Mouse (Mus musculus) intestine, postnatal 0 days (tissue): ENCODE measurements around the gene Sh2b1. TPM values are rescaled to one million over a fixed set of nuclear protein-coding genes. Genes with fewer than 3 reads are reported as not detected.
"Not testable (repeated sequence)": the region's sequence is repeated elsewhere in the genome, so short reads cannot be mapped to it uniquely, and the experiment has no call there.

Experiments used
- ATAC-seq: fragments of 200-750 bp; cut with Nextera tagmentation; 2 replicates; pipeline ENCODE4 v1.8.0; 2017; ENCODE audit warnings: mild to moderate bottlenecking, moderate TSS enrichment, moderate library complexity
- H3K27ac ChIP-seq: fragments of 300-500 bp; sonication (generic); 2 replicates; pipeline ENCODE4 v1.5.1; 2014; ENCODE audit warnings: mild to moderate bottlenecking, low read depth, low read length, moderate library complexity
- H3K27me3 ChIP-seq: fragments of 300-500 bp; sonication (generic); replicated peaks from 2 replicates; pipeline ENCODE4 v1.6.1; 2014; ENCODE audit warnings: low read length, mixed read lengths; ENCODE audit not compliant: control insufficient read depth, insufficient read depth
- H3K36me3 ChIP-seq: fragments of 300-500 bp; sonication (generic); 2 replicates; pipeline ENCODE4 v1.6.1; 2014; ENCODE audit warnings: mild to moderate bottlenecking, moderate library complexity; ENCODE audit not compliant: control insufficient read depth, insufficient read depth
- H3K4me1 ChIP-seq: fragments of 300-500 bp; sonication (generic); replicated peaks from 2 replicates; pipeline ENCODE4 v1.6.1; 2014; ENCODE audit warnings: antibody characterized with exemption, low read length, mixed read lengths; ENCODE audit not compliant: control insufficient read depth, insufficient read depth
- H3K4me2 ChIP-seq: fragments of 300-500 bp; sonication (generic); replicated peaks from 2 replicates; pipeline ENCODE4 v1.6.1; 2014; ENCODE audit warnings: low read depth, mild to moderate bottlenecking, moderate library complexity
- H3K4me3 ChIP-seq: fragments of 300-500 bp; sonication (generic); 2 replicates; pipeline ENCODE4 v1.5.1; 2014; ENCODE audit warnings: low read depth, low read length
- H3K9ac ChIP-seq: fragments of 300-500 bp; sonication (generic); 2 replicates; pipeline ENCODE4 v1.6.1; 2014; ENCODE audit warnings: mild to moderate bottlenecking, low read depth, low read length
- H3K9me3 ChIP-seq: fragments of 300-500 bp; sonication (generic); 2 replicates; pipeline ENCODE4 v1.6.1; 2016; ENCODE audit warnings: mixed run types; ENCODE audit not compliant: control insufficient read depth
- CTCF ChIP-seq: sonication (generic); IDR thresholded peaks from 2 replicates; pipeline ENCODE4 v1.5.1; 2016; ENCODE audit warnings: low read depth, mild to moderate bottlenecking, control low read depth, antibody characterized with exemption, moderate library complexity
- WGBS: fragments of 180-500 bp; shearing (Covaris S2); extraction: QIAGEN DNeasy Blood & Tissue Kit; methylation state at CpG from one replicate; pipeline ENCODE4 v1.1.7; 2014; 5-methylcytosine and 5-hydroxymethylcytosine counted together
- polyA plus RNA-seq: library from polyadenylated mRNA; unstranded; fragments of >200 nt; fragmentation: Nextera tagmentation; extraction: Ambion mirVana; gene quantifications from 2 replicates; pipeline ENCODE4 v1.2.1, GENCODE M21; 2015

The Sh2b1 gene
- polyA plus RNA-seq, 1 experiment from 2014 or later = 23.8 TPM

- WGBS = 91% methylated on average over 12 of the region's 12 CpGs
Observed at GRCm38 (mm10) chr7:126497966-126498365, 22.7 kb upstream of the Sh2b1 start.

GRCm38 (mm10) chr7:126496475-126496874 is 21.3 kb upstream of the Sh2b1 start:
- WGBS = 85% methylated on average over 5 of the region's 5 CpGs
- H3K9me3 ChIP-seq = no peaks in the 10 kb centered on the region
- H3K4me1 ChIP-seq = no peaks in the 10 kb centered on the region
- no peak overlapping the region for H3K9ac ChIP-seq
- no peak overlapping the region for H3K27ac ChIP-seq
- H3K27me3 ChIP-seq = no peaks in the 10 kb centered on the region
- peaks cover 93% of the 10 kb centered on the region for H3K36me3 ChIP-seq
- no peak for TF ChIP-seq CTCF
- ATAC-seq = no peak
- H3K4me2 ChIP-seq = no peak overlapping the region
- no peak overlapping the region for H3K4me3 ChIP-seq

More at GRCm38 (mm10) chr7:126497966-126498365, 22.7 kb upstream of the Sh2b1 start:
- H3K4me3 ChIP-seq = no peak overlapping the region
- no peaks in the 10 kb centered on the region for H3K9me3 ChIP-seq
- no peak for ATAC-seq
- no peak for TF ChIP-seq CTCF
- H3K4me2 ChIP-seq = no peak overlapping the region
- no peaks in the 10 kb centered on the region for H3K27me3 ChIP-seq
- H3K36me3 ChIP-seq = peaks cover 79% of the 10 kb centered on the region
- H3K27ac ChIP-seq = no peak overlapping the region
- no peak overlapping the region for H3K9ac ChIP-seq
- no peaks in the 10 kb centered on the region for H3K4me1 ChIP-seq

- peak; percentile 21; the same call in 1 of the 2 replicates for ATAC-seq
- Histone ChIP-seq H3K9me3 (no peaks in the 10 kb centered on the region), H3K27me3 (no peaks in the 10 kb centered on the region), H3K4me3 (no peak overlapping the region), H3K4me2 (no peak overlapping the region), H3K36me3 (peaks cover 85% of the 10 kb centered on the region), H3K4me1 (no peaks in the 10 kb centered on the region), H3K9ac (no peak overlapping the region), H3K27ac (no peak overlapping the region)
- 69% methylated on average over 6 of the region's 6 CpGs for WGBS
- TF ChIP-seq CTCF = no peak
Observed at GRCm38 (mm10) chr7:126494120-126494519, 18.9 kb upstream of the Sh2b1 start.

GRCm38 (mm10) chr7:126491973-126492372 is 16.7 kb upstream of the Sh2b1 start:
- WGBS = 38% methylated on average over 11 of the region's 11 CpGs
- no peaks in the 10 kb centered on the region for H3K9me3 ChIP-seq
- H3K36me3 ChIP-seq = peaks cover 64% of the 10 kb centered on the region
- no peak overlapping the region for H3K4me3 ChIP-seq
- no peaks in the 10 kb centered on the region for H3K27me3 ChIP-seq
- no peak for TF ChIP-seq CTCF
- H3K4me1 ChIP-seq = no peaks in the 10 kb centered on the region
- H3K27ac ChIP-seq = no peak overlapping the region
- H3K9ac ChIP-seq = no peak overlapping the region
- no peak overlapping the region for H3K4me2 ChIP-seq
- no peak for ATAC-seq

GRCm38 (mm10) chr7:126491005-126491404 is 15.8 kb upstream of the Sh2b1 start:
- H3K27ac ChIP-seq = no peak overlapping the region
- WGBS = 76% methylated on average over 1 of the region's 1 CpGs
- no peak overlapping the region for H3K4me3 ChIP-seq
- no peaks in the 10 kb centered on the region for H3K4me1 ChIP-seq
- no peak for ATAC-seq
- H3K27me3 ChIP-seq = no peaks in the 10 kb centered on the region
- no peak for TF ChIP-seq CTCF
- no peak overlapping the region for H3K4me2 ChIP-seq
- peaks cover 54% of the 10 kb centered on the region for H3K36me3 ChIP-seq
- H3K9ac ChIP-seq = no peak overlapping the region
- H3K9me3 ChIP-seq = no peaks in the 10 kb centered on the region

DNA sequence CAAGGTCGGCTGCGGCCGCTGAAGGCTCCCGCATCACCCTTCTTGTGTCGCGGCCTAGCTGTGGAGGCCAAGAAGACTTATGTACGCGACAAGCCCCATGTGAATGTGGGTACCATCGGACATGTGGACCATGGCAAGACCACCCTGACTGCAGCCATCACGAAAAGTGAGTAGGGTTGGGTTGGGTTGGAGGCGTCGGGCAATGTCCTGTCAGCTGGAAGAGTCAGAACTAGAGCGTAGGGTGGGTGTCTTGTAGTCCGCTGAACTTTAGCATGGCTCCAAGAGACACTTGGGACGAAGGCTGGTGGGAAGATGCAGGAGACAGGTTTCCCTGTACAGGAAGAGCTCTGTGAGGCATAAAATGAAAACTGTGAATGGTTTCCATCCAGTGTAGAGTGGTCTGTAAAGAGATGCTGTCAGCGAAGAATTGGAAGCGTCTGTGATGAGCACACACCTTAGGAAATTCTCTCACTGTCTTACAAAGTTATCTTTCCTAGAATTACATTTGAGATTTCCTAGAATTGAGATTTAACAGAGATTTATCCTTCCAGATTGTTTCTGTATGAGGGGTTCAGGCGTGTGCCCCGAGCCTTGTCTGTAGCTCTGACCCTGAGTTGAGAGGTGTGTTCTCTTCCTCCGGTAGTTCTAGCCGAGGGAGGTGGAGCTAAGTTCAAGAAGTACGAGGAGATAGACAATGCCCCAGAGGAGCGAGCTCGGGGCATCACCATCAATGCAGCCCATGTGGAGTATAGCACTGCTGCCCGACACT is 12.6 kb upstream of the Sh2b1 start:
- not testable (repeated sequence) for H3K27me3 ChIP-seq, H3K4me1 ChIP-seq, ATAC-seq, H3K9me3 ChIP-seq
- peak overlapping the region; percentile 65 for H3K4me3 ChIP-seq
- peaks cover 23% of the 10 kb centered on the region for H3K36me3 ChIP-seq
- H3K4me2 ChIP-seq = peak overlapping the region; percentile 67
- H3K9ac ChIP-seq = peak overlapping the region; percentile 67
- H3K27ac ChIP-seq = peak overlapping the region; percentile 60; the same call in 1 of the 2 replicates
- WGBS = 11% methylated on average over 23 of the region's 25 CpGs
